In genomic region chr13:98476839-98477495, GRCm38 (mm10) we compare ENCODE assay signal across 19 mouse cellular contexts. TPM values are rescaled to one million over a fixed set of nuclear protein-coding genes. Genes with fewer than 3 reads are reported as not detected.
DNase-seq lines count a peak whose midpoint lies in the region; ATAC-seq and TF ChIP-seq lines count a peak whose summit lies in the region.
"Had no signal": no experiment of that assay in that cellular context is flagged by ENCODE, and none has a peak within 500 bp of the region (broad histone marks: within the 10 kb centered on the region; RNA-seq: fewer than 3 reads in every experiment).

No protein-coding gene starts in this region.

- WGBS in forebrain, embryonic 12.5 days, result 75% methylated on average over 4 of the region's 4 CpGs
- WGBS in forebrain, embryonic 16.5 days, result 66% methylated on average over 4 of the region's 4 CpGs
- WGBS in kidney, embryonic 15.5 days, result 56% methylated on average over 4 of the region's 4 CpGs
- 73% methylated on average over 4 of the region's 4 CpGs for WGBS in neural tube, embryonic 15.5 days
- 68% methylated on average over 4 of the region's 4 CpGs for WGBS in midbrain, postnatal 0 days

- peaks cover 12% of the 10 kb centered on the region for H3K4me1 ChIP-seq in forebrain, embryonic 12.5 days
- peaks cover 3% of the 10 kb centered on the region; the same call in 1 of the 2 replicates for H3K4me1 ChIP-seq in forebrain, embryonic 16.5 days (replicated peaks; ENCODE audit: control insufficient read depth, insufficient read depth, low read length)
- peaks cover 32% of the 10 kb centered on the region for H3K4me1 ChIP-seq in kidney, embryonic 15.5 days
- H3K4me1 ChIP-seq in neural tube, embryonic 15.5 days, result no peaks in the 10 kb centered on the region
- H3K4me1 ChIP-seq in midbrain, postnatal 0 days (ENCODE audit: insufficient read depth, low read length), result 0 out of 2 replicates have a peak, but pooled peaks cover 3% of the 10 kb centered on the region
- H3K4me1 ChIP-seq: megakaryocyte, embryonic 14.5 days had no signal

- H3K4me2 ChIP-seq in forebrain, embryonic 12.5 days, result no peak overlapping the region
- H3K4me2 ChIP-seq in forebrain, embryonic 16.5 days (ENCODE audit: low read length), result no peak overlapping the region
- H3K4me2 ChIP-seq in kidney, embryonic 15.5 days, result no peak overlapping the region
- no peak overlapping the region for H3K4me2 ChIP-seq in neural tube, embryonic 15.5 days
- H3K4me2 ChIP-seq in midbrain, postnatal 0 days (ENCODE audit: low read depth, low read length, poor library complexity, severe bottlenecking), result no peak overlapping the region
- H3K4me2 ChIP-seq: hindbrain, embryonic 14.5 days; limb, embryonic 15.5 days had no signal

- peaks cover 4% of the 10 kb centered on the region; the same call in 1 of the 2 replicates for H3K27me3 ChIP-seq in forebrain, embryonic 12.5 days
- no peaks in the 10 kb centered on the region for H3K27me3 ChIP-seq in forebrain, embryonic 16.5 days (replicated peaks; ENCODE audit: control insufficient read depth, insufficient read depth, low read length)
- peaks cover 16% of the 10 kb centered on the region for H3K27me3 ChIP-seq in kidney, embryonic 15.5 days
- H3K27me3 ChIP-seq in neural tube, embryonic 15.5 days (replicated peaks), result no peaks in the 10 kb centered on the region
- H3K27me3 ChIP-seq in midbrain, postnatal 0 days (ENCODE audit: insufficient read depth, low read length), result no peaks in the 10 kb centered on the region
- H3K27me3 ChIP-seq: Patski had no signal

- no peaks in the 10 kb centered on the region for H3K36me3 ChIP-seq in forebrain, embryonic 12.5 days (replicated peaks)
- no peaks in the 10 kb centered on the region for H3K36me3 ChIP-seq in forebrain, embryonic 16.5 days (ENCODE audit: control insufficient read depth, insufficient read depth)
- H3K36me3 ChIP-seq in kidney, embryonic 15.5 days, result no peaks in the 10 kb centered on the region
- H3K36me3 ChIP-seq in neural tube, embryonic 15.5 days, result no peaks in the 10 kb centered on the region
- no peaks in the 10 kb centered on the region for H3K36me3 ChIP-seq in midbrain, postnatal 0 days (ENCODE audit: insufficient read depth, low read length)
- H3K36me3 ChIP-seq: limb, embryonic 15.5 days had no signal

- no peak overlapping the region for H3K4me3 ChIP-seq in forebrain, embryonic 12.5 days (replicated peaks)
- H3K4me3 ChIP-seq in forebrain, embryonic 16.5 days (replicated peaks; ENCODE audit: low read length), result no peak overlapping the region
- H3K4me3 ChIP-seq in kidney, embryonic 15.5 days (replicated peaks), result no peak overlapping the region
- H3K4me3 ChIP-seq in neural tube, embryonic 15.5 days (replicated peaks), result no peak overlapping the region
- H3K4me3 ChIP-seq in midbrain, postnatal 0 days (ENCODE audit: low read depth, low read length), result no peak overlapping the region
- H3K4me3 ChIP-seq: left cerebral cortex, adult 2 months; limb, embryonic 15.5 days; megakaryocyte, embryonic 14.5 days had no signal

- peak overlapping the region; percentile 36; the same call in 1 of the 2 replicates for H3K27ac ChIP-seq in forebrain, embryonic 12.5 days
- no peak overlapping the region for H3K27ac ChIP-seq in forebrain, embryonic 16.5 days (ENCODE audit: low read length)
- peak overlapping the region; percentile 78 for H3K27ac ChIP-seq in kidney, embryonic 15.5 days
- no peak overlapping the region for H3K27ac ChIP-seq in neural tube, embryonic 15.5 days (replicated peaks)
- 0 out of 2 replicates have a peak overlapping the region, but pooled peaks have one; percentile 6 for H3K27ac ChIP-seq in midbrain, postnatal 0 days (ENCODE audit: low read depth, low read length)
- H3K27ac ChIP-seq: hindbrain, embryonic 14.5 days; left cerebral cortex, adult 2 months; limb, embryonic 15.5 days had no signal

- H3K9me3 ChIP-seq in forebrain, embryonic 12.5 days, result no peaks in the 10 kb centered on the region
- H3K9me3 ChIP-seq in forebrain, embryonic 16.5 days (ENCODE audit: control insufficient read depth, low read length), result no peaks in the 10 kb centered on the region; the same call in 1 of the 2 replicates
- no peaks in the 10 kb centered on the region for H3K9me3 ChIP-seq in kidney, embryonic 15.5 days (replicated peaks)
- H3K9me3 ChIP-seq in neural tube, embryonic 15.5 days (replicated peaks), result no peaks in the 10 kb centered on the region
- H3K9me3 ChIP-seq in midbrain, postnatal 0 days (ENCODE audit: low read length), result no peaks in the 10 kb centered on the region
- H3K9me3 ChIP-seq: limb, embryonic 15.5 days had no signal

- no peak for ATAC-seq in forebrain, embryonic 12.5 days (ENCODE audit: low FRiP score)
- ATAC-seq in forebrain, embryonic 16.5 days, result no peak
- ATAC-seq in kidney, embryonic 15.5 days (replicated peaks; ENCODE audit: low FRiP score), result peak; percentile 50; the same call in 1 of the 2 replicates
- no peak for ATAC-seq in neural tube, embryonic 15.5 days (ENCODE audit: low FRiP score)
- no peak for ATAC-seq in midbrain, postnatal 0 days (ENCODE audit: low FRiP score)

- TF ChIP-seq CTCF in midbrain, postnatal 0 days (IDR thresholded peaks at IDR 0.05), result no peak

- no peak overlapping the region for H3K9ac ChIP-seq in forebrain, embryonic 12.5 days
- H3K9ac ChIP-seq in forebrain, embryonic 16.5 days (replicated peaks; ENCODE audit: low read depth, low read length), result no peak overlapping the region
- no peak overlapping the region for H3K9ac ChIP-seq in kidney, embryonic 15.5 days
- H3K9ac ChIP-seq in neural tube, embryonic 15.5 days (replicated peaks), result no peak overlapping the region
- no peak overlapping the region for H3K9ac ChIP-seq in midbrain, postnatal 0 days (replicated peaks; ENCODE audit: low read length, poor library complexity, severe bottlenecking)
- H3K9ac ChIP-seq: hindbrain, embryonic 14.5 days; limb, embryonic 15.5 days had no signal

- no peak for DNase-seq in kidney, postnatal 36 days
- peak; percentile 35 for DNase-seq in neural tube, embryonic 10.5 days (ENCODE audit: extremely low spot score, low spot score)
- DNase-seq in midbrain, postnatal 0 days (ENCODE audit: low spot score), result no peak
- no peak for DNase-seq in cerebellum, adult 9-11 months
- DNase-seq: kidney, adult 11 months; lung, adult 2 months; right cerebral cortex, postnatal 4 days; thymus, adult 2 months had no signal

RNA-seq across cellular contexts. Expression of gene Gm10320, which starts 14.8 kb away (rescaled TPM):
- 0.93 and 1.4 TPM in 2 replicates for polyA plus RNA-seq in forebrain, embryonic 12.5 days (2016; fragmentation: Nextera tagmentation; extraction: Ambion mirVana)
- 0.60 and 1.3 TPM in 2 replicates for polyA plus RNA-seq in forebrain, embryonic 16.5 days (2015; fragmentation: Nextera tagmentation; extraction: Ambion mirVana)
- 1.1 and 2.6 TPM in 2 replicates for polyA plus RNA-seq in kidney, embryonic 15.5 days (2015; fragmentation: Nextera tagmentation; extraction: Ambion mirVana)
- polyA plus RNA-seq in neural tube, embryonic 15.5 days (2015; fragmentation: Nextera tagmentation; extraction: Ambion mirVana), result 0.74 and 1.0 TPM in 2 replicates
- total RNA-seq in midbrain, postnatal 0 days (2014; rRNA removed), result not detected in 2 replicates
- 0.43 and 1.2 TPM in 2 replicates for polyA plus RNA-seq in midbrain, postnatal 0 days (2015; fragmentation: Nextera tagmentation; extraction: Ambion mirVana)
- total RNA-seq: gastrocnemius, adult 18-20 months; heart, adult 18-20 months; left cerebral cortex, adult 2 months had no signal

Comparison
In these comparisons a context has a peak if more than half of its experiments do, and no peak if none do; other contexts are left out.
1. H3K27ac ChIP-seq: peak in forebrain, embryonic 12.5 days (single experiment), kidney, embryonic 15.5 days (single experiment) and midbrain, postnatal 0 days (single experiment); none in forebrain, embryonic 16.5 days (single experiment) and neural tube, embryonic 15.5 days (single experiment).